In genomic region chr4:134703835-134704546, GRCm38 (mm10) we compare ENCODE assay signal across 8 mouse cellular contexts. TPM values are rescaled to one million over a fixed set of nuclear protein-coding genes. Genes with fewer than 3 reads are reported as not detected.
DNase-seq lines count a peak whose midpoint lies in the region; ATAC-seq and TF ChIP-seq lines count a peak whose summit lies in the region.

Man1c1 (minus strand) TSS chr4:134704290.

- H3K36me3 ChIP-seq in ES-E14 (ENCODE audit: control insufficient read depth, insufficient read depth, low read length, poor library complexity, severe bottlenecking): no peaks in the 10 kb centered on the region
- H3K36me3 ChIP-seq in forebrain, embryonic 15.5 days: no peaks in the 10 kb centered on the region

- peak within 1 kb of the TSS; percentile 76 to 77 for H3K4me3 ChIP-seq in ES-E14 (ENCODE audit: insufficient read depth in 1 of 2, low read depth in 1 of 2, low read length in 2 of 2, poor library complexity in 1 of 2, severe bottlenecking in 1 of 2)
- H3K4me3 ChIP-seq in forebrain, embryonic 15.5 days: peak within 1 kb of the TSS; percentile 59
- H3K4me3 ChIP-seq in lung, adult 2 months (replicated peaks; ENCODE audit: extremely low read depth, low read depth, low read length): peak within 1 kb of the TSS; percentile 73

- H3K9ac ChIP-seq in ES-E14 (ENCODE audit: insufficient read depth, low read depth, low read length, poor library complexity, severe bottlenecking): peak within 1 kb of the TSS; percentile 68
- H3K9ac ChIP-seq in forebrain, embryonic 15.5 days (replicated peaks): peak within 1 kb of the TSS; percentile 58

- intact Hi-C loops in heart, postnatal 25 days (cut with DNase I): loop anchor here (1.0 to 5.0 kb wide), 3 partner anchors 63 to 122 kb away; partner anchors contain the start of gene Ldlrap1

- peaks cover 0 to 3% of the 10 kb centered on the region in 2 experiments; a peak in 1 of 4 replicates for H3K4me1 ChIP-seq in ES-E14 (ENCODE audit: control insufficient read depth in 2 of 2, insufficient read depth in 2 of 2, low read length in 2 of 2, poor library complexity in 1 of 2)
- peaks cover 37% of the 10 kb centered on the region for H3K4me1 ChIP-seq in forebrain, embryonic 15.5 days
- peaks cover 8% of the 10 kb centered on the region for H3K4me1 ChIP-seq in lung, adult 2 months (ENCODE audit: control insufficient read depth, insufficient read depth, low read length)

- no peaks in the 10 kb centered on the region for H3K9me3 ChIP-seq in ES-E14 (ENCODE audit: control insufficient read depth, insufficient read depth, low read depth, low read length)
- H3K9me3 ChIP-seq in forebrain, embryonic 15.5 days: no peaks in the 10 kb centered on the region

- H3K27ac ChIP-seq in ES-E14 (ENCODE audit: insufficient read depth, low read depth, low read length, poor library complexity, severe bottlenecking): no peak within 1 kb of the TSS
- peak within 1 kb of the TSS; percentile 46 for H3K27ac ChIP-seq in forebrain, embryonic 15.5 days (replicated peaks)

- peak; percentile 94 for ATAC-seq in forebrain, embryonic 15.5 days (replicated peaks)
- peak; percentile 84 for ATAC-seq in neutrophil, adult 5-6 weeks (ENCODE audit: extremely low read depth, insufficient number of reproducible peaks, low FRiP score, poor library complexity, severe bottlenecking)

- H3K27me3 ChIP-seq in forebrain, embryonic 15.5 days: peaks cover 13% of the 10 kb centered on the region; the same call in 1 of the 2 replicates

- peak; percentile 94 for DNase-seq in ES-E14 (ENCODE audit: low read depth, low spot score)
- DNase-seq in cerebellum, adult 11-12 months: peak; percentile 98
- peak; percentile 98 for DNase-seq in heart, postnatal 25 days (ENCODE audit: low spot score)
- peak; percentile 97 to 99 for DNase-seq in layer of hippocampus, adult 18-20 months (ENCODE audit: low spot score in 2 of 2)
- DNase-seq in lung, adult 2 months: peak; percentile 97
- DNase-seq in thymus, adult 18-20 months: peak; percentile 90 to 92

- TF ChIP-seq CTCF in lung, adult 2 months (IDR thresholded peaks at IDR 0.05; ENCODE audit: insufficient read depth, low read length): no peak

- H3K4me2 ChIP-seq in forebrain, embryonic 15.5 days (replicated peaks): peak within 1 kb of the TSS; percentile 69

- in situ Hi-C loops in ES-E14 (cut with MboI; ENCODE audit: low sequenced_read_pairs in 2 of 2, unreplicated experiment in 2 of 2): no loop called here

- WGBS in forebrain, embryonic 15.5 days: under 1% methylated on average over 70 of the region's 81 CpGs
- under 1% methylated on average over 79 of the region's 81 CpGs for whole genome bisulfite sequencing in lung, adult 2 months

- TF ChIP-seq POLR2A in lung, adult 2 months (IDR thresholded peaks at IDR 0.05; ENCODE audit: borderline replicate concordance, extremely low read depth, low read depth, low read length): peak; percentile 56; the same call in 1 of the 2 replicates

TF ChIP-seq in ES-E14, 5 proteins besides CTCF, POLR2A, EP300 and RAD21:
- TF ChIP-seq ZNF384 (IDR thresholded peaks at IDR 0.05; ENCODE audit: low read depth, low read length) (no peak), CHD2 (IDR thresholded peaks at IDR 0.05; ENCODE audit: low read depth, low read length) (no peak), HCFC1 (IDR thresholded peaks at IDR 0.05; ENCODE audit: borderline replicate concordance, insufficient read depth, low read length) (0 out of 2 replicates have a peak, but pooled peaks have one; percentile 48)

RNA-seq across cellular contexts. Expression of gene Man1c1, which starts in this region (rescaled TPM):
- total RNA-seq in ES-E14 (2012; rRNA removed): 5.9 and 6.1 TPM in 2 replicates
- 2.5 and 2.6 TPM in 2 replicates for polyA plus RNA-seq in forebrain, embryonic 15.5 days (2015; fragmentation: Nextera tagmentation; extraction: Ambion mirVana)
- 10 to 100 TPM; 21.0 to 25.0 TPM for total RNA-seq in heart, postnatal 25 days (2021)
- total RNA-seq in layer of hippocampus, adult 18-20 months (2021): 10 to 100 TPM; 24.1 to 26.7 TPM
- polyA plus RNA-seq in lung, adult 2 months (2012; rRNA removed): 14.5 and 15.7 TPM in 2 replicates
- 2.0 and 2.2 TPM in 2 replicates for total RNA-seq in neutrophil, adult 5-6 weeks (2017)
